Mouse (Mus musculus) 3134 (cell line): ENCODE data around the gene Capn10.

Source experiments
- DNase-seq: peaks from one replicate; pipeline ENCODE4 v3.0.0-alpha.2; 2011; ENCODE audit warnings: low spot score; ENCODE audit not compliant: insufficient read length; ENCODE audit errors: extremely low read depth

The Capn10 gene

DNA sequence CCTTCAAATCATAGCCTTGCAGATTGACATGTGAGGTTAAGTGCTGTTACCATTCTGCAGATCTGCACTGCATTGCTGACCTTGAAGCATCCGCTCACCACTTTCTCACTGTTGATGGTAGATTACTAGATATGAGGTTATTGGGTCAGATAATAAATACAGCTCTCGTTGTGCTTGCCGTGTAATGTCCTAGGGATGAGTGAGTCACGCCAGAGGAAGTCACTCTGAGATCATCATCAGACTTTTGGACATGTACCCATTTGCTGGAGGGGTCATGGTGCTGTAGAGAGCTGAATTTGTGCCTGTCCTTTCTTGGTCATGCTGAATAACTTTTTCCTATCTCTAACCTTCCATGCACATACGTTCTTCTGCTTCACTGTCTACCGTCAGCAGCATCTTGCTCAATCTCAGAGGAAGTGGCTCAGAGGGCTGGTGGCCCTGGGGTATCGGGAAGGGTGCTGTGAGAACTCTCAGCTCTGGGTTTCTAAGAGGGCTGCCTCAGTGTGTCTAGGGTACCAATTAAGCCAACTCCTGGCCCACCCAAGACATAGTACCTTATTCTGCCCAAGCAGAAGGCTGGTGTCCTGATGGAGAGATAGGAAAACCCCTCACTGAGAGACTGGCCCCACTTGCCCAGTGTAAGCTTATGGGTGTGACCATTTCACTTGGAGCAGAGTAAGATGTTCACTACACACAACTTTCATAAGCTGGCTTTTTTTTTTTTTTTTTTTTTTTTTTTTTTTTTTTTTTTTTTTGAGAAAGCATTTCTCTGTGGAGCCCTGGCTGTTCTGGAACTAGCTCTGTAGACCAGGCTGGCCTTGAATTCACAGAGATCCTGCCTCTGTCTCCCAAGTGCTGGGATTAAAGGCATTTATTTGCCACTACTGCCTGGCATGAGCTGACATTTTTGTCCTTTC is 38.0 kb downstream of the Capn10 start:
- peak; percentile 37 for DNase-seq

DNA sequence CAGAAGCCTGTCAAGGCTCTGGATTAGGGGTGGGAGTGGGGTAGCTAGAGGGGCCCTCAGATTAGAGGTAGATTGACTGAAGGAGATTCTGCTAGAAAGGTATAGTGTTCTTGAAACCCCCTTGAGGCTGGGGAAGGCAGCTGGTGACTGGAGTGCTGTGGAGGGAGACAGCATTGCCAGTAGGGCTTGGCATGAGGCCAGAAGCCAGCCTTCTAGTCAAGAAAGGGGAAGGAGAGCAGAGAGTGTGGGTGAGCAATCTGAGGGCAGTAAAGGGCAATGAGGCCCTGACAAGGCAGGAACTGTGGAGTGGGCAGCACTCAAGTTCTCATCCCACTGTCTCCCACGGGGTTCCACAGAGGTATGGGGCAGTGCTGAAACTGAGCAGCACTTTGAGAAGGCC is 38.7 kb downstream of the Capn10 start:
- DNase-seq, result peak; percentile 33

GRCm38 (mm10) chr1:92976141-92976566 is 42.0 kb downstream of the Capn10 start:
- no peak for DNase-seq

GRCm38 (mm10) chr1:92978645-92979044 is 44.5 kb downstream of the Capn10 start:
- peak; percentile 45 for DNase-seq

GRCm38 (mm10) chr1:92979073-92979602 is 45.0 kb downstream of the Capn10 start:
- DNase-seq, result no peak

DNA sequence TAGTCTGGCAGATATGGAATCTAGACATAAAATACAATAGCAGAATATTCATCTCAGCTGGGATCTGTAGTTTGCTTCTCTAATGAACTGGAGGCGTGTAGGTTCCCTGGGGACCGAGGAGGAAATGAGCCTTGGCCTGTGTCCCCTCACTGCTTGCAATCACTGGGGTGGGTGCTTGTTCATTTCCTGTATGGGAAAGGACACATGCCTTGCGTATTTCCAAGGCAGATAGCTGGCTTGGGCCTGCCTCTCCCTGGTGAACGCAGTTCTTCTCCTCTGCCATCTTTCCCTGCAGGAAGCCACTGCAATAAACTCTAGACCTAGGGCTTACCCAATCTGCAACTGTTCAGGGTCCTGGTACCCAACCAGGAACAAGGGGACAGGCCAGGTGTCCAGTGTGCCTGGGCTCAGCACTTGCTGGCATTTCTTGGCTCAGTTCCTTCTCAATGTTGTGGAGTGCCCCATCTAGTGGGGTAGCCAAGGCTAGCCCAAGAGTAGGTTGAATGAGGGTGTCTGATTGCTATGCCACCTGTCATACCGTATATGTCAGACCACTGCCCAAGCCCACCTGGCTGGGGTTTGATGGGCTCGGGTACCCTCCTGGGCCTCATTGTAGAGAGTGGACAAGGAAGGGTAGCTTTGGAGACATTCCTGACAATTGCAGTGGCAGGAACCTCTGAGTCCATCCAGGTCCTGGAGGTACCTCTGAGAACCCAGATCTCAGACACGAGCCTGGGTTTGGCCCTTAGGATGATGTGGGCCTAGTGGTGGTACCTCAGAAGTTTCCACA is 47.1 kb downstream of the Capn10 start:
- DNase-seq, result no peak

GRCm38 (mm10) chr1:92982931-92983605 is 48.9 kb downstream of the Capn10 start:
- DNase-seq, result no peak

DNA sequence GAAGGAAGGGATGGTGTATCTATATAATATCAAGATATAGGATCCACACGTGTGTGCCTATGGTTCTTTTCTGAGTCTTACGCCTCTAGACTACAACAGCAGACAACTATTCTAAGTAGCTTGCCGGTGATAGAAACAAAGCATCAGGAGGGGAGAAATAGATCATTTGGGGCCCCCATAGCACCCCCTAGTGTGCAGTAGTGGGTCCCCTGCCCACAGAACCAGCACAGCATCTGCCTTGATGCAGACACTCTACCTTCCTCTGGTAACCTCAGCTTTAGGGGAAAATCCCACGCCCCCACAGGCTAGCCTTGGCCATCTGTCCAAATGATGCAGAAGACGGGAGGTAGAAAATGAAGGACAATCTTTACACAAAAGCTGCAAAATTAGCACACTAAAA is 50.8 kb downstream of the Capn10 start:
- DNase-seq, result no peak

DNA sequence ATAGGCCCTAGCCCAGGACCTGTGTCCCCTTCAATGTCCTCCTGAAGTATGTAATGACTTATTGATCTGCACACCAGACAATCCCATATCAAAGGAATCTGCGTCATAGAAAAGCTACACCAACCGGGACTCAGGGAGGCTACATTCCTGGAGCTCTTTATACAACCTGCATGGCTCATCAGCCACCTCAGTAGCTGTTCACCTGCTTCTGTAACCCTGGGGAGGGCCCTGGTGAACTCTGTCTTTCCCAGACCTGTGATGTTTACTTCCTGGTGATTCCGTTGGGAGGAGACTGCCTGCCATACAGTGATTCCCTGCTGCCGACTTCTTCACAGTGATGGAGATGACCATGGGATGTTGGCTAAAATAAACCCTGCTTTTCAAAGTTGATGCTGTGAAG is 54.7 kb downstream of the Capn10 start:
- DNase-seq, result no peak

DNA sequence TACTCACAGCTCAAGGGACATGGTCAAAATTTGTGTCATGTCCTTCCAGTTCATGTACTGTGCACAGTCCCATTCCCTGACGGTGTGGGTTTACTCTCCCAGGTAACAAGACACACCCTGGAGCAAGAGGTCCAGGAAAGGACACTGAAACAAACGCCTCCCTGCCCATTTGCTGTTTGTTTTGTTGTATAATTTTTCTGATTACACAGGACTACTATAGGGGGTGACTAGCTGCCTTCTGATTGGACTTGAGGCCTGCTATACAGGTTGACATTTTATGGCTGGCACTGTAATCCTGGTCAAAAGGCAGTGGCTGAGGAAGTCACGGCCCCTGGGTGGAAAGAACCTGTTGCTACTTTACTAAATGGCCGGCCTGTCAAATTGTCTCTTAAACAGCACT is 55.7 kb downstream of the Capn10 start:
- DNase-seq, result no peak

- no peak for DNase-seq
Measured at GRCm38 (mm10) chr1:92992214-92992855, 58.2 kb downstream of the Capn10 start.

DNA sequence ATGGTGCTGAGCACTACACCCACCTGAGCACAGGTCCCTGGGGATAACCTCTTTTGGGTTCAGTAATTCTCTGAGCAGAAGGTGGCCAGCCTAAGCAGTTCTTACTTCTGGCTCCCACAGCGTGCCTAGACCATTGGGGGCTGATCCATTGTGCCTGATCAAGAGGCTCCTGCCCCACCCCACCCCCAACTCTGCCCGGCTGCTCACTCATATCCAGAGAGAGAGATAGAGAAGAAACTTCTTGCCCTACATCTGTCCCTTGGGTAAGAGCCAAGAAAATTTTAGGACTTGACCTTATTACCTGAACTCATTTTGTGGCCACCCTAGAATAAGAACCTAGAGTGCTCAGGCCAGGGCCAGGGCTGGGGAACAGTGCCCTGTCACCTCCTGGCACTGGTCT is 58.7 kb downstream of the Capn10 start:
- no peak for DNase-seq
